Mouse (Mus musculus): Measurements from ENCODE around the gene Cnbp.

Gene Cnbp

DNA sequence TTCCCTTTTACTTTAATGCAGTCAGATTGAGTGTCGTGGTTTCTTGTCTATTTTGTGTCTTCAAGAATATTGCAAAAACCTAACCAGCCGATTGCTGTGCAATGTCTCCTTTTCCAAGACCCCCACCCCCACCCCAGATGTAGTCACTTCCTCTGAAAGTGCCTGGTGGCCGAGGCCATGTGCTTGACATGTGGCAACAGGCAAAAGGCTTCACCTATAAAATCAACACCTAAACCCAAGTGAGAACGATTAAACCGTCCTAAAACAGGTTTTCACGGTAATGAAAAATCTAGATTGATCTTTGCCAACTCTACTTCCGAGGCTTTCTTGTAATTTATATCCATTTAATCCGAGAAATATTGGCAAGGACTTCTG, 1.1 kb downstream of the Cnbp start:
- DNase-seq = no peak

DNA sequence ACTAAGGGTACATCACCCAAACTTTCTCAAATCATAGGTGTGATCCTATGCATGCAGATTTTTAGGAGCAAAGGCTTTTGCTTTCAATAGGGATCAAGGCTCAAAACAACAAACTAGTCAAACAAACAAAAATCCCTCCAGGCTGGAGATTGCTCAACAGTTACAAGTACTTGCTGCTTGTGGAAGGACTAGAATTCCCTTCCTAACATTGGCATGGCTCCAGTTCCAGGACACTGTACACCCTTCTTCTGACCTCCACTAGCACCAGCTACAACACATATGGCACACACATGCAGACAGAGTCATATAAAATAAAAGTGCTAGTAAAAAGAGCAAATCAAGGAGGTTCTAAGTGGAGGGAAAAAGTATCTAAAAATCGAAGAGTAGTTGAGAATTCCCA, 4.1 kb downstream of the Cnbp start:
- DNase-seq = no peak

DNA sequence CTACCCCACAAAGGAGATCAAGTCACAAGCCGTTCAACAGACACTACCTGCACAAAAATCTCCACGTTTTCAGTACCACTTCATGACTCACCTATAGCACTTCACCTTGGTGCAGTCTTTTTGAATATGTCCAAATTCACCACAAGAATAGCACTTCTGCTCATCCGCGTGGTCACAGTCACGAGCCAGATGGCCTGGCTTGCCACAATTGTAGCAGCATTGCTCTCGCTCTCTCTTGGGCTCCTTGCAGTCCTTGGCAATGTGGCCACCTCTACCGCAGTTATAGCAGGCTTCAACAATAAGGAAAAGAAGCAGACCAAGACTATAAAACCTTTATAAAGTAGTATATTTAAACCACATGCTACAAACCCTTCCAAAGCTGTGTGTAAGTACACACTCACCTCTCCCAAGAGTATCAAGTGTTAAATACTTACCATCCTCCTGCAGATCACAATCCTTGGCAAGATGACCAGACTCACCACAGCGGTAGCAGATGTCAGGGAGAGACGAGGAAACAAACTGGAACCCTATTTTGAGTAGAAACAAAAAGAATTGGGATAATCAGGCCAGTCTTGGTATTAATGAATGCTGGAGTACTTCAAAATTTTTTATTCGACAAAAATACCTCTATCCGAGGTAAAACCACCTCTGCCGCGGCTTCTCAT, 5.7 kb downstream of the Cnbp start:
- DNase-seq = no peak

DNA sequence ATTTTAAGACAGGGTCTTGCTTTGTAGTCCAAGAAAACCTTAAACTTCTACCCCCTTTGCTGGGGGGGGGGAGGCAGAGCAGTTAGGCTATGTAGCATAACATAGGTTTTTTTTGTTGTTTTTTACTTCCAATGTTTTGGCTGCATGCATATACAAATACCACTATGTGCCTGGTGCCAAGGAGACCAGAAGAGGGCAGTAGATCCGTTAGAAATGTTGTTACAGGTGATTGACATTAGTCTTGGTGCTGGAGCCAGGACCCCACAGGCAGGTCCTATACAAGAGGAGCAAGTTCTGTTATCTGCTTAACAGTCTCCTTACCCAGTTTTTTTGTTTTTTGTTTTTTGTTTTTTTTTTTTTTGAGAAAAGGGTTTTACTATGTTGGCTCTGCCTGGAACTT, 8.7 kb downstream of the Cnbp start:
- DNase-seq = no peak

DNA sequence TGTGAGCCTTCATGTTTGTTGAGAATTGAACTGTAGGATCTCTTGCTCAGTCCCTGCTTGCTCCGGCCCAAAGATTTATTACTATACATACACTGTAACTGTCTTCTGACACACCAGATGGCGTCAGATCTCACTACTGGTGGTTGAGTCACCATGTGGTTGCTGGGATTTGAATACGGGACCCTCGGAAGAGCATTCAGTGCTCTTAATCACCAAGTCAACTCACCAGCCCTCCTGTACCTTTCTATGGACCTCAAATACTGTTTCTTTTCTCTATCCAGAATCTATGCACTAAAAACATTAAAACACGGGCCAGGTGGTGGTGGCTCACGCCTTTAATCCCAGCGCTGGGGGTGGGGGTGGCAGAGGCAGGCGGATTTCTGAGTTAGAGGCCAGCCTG, 9.3 kb downstream of the Cnbp start:
- DNase-seq = no peak

DNA sequence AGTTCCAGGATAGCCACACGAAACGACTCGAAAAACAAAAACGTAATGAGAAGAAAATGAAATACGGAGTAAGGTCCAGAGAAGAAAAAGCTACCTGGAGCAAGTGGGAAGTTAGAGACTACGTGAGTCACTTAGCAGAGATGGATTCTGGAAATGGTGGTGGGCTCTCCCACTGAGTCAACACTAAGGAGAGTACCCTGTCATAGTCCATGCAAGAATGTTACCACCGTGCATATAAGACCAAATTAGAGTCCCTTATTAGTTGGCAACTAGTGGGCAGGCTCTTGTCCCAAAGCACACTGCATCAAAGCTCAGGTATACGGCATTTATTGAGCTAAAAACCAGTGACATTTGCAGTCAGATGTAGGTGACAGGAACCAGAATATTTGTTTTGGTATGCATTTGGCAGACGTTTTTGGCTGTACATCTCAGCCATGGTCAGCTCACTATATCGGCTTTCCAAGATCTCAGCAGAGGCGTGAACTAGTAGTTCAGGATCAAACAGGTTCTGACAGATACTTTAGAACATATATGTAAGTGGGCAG, 11.0 kb downstream of the Cnbp start:
- DNase-seq = no peak

DNA sequence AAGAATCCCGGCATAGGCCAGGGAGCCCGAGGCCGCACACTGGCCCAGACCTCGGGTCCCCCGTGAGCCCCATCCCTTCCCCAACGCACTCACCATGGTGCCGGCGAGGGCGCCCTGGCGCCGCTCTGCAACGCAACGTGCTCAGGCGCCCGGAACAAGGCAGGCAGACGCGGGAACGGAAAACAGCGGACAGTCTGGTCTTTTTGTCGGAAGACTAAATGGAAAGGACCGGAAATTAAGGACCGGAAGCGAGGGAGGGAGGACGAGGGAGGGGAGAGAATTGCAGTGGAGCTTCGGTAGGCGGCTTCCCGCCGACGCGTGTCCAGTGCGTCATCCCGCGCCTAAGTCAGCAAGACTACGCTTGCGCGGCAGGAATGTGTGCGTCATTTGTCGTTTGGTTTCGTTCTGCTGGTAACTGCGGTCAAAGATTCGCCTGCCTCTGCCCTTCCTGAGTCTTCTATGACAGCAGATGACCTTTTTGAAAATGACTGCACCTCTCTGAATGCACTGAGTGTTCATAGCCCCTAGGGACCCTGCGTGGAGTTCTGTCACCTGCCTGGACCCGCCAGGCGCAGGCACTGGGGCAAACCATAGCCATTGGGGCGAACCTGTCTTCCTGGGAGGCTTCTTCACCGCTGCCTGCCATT, 12.2 kb downstream of the Cnbp start, which contains the start of gene Isy1:
Gene Isy1, minus strand, starts transcription at position 248 of the 647 bp plus-strand sequence.
- peak; percentile 94 for DNase-seq

DNA sequence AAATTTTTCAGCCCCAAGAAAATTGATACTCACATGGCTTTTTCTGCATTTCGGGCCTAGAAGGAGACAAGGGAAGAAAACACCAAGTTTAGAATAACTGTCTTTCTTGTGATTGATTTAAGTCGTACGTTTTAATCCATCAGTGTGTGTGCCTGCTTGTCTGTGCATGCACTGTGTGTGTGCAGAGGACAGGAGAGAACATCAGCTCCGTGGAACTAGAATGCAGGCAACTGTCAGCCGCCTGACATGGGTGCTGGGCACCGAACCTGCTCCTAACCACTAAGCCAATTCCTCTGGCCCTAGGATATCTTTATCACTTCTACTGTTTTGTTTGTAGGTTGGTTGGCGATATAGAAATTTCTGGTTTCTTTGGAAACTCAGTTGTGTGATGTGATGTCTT, 15.2 kb downstream of the Cnbp start, which contains the start of gene Gm45140:
Gene Gm45140, minus strand, starts transcription at position 101 of the 400 bp plus-strand sequence.
- no peak for DNase-seq

DNA sequence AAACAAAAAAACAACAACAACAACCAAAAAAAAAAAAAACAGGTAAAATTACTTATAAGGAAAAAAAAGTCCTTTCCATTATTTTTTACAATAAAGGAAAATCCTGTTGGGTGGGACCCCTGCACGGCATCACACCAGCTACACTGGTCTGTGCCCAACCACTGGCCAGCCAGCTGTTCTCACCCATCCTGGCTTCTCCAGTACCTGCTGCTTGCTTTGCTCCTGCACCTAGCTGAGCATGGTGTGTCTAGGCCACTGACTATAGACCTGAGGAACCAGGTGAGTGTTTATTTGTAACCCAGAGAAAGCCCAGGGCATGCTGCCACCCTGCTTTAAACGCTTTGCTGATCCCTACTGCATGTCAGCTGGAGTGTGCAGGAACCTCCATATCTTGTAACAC, 30.5 kb downstream of the Cnbp start:
- DNase-seq = no peak

DNA sequence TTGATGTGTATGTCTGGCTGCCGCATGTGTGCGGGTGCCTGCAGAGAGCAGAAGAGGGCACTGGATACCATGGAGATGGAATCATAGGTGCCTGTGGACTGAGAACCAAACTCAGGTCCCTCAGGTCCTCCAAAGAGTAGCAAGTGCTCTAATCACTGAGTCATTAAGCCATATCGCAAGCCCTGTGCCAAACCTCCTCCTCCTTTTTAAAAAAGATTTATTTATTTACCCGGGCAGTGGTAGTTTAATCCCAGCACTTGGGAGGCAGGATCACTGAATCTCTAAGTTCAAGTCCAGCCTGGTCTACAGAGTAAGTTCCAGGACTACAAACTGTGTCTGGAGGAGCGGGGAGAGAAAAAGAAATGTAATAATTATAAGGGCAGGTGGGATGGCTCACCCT, 36.4 kb downstream of the Cnbp start:
- DNase-seq = no peak

DNA sequence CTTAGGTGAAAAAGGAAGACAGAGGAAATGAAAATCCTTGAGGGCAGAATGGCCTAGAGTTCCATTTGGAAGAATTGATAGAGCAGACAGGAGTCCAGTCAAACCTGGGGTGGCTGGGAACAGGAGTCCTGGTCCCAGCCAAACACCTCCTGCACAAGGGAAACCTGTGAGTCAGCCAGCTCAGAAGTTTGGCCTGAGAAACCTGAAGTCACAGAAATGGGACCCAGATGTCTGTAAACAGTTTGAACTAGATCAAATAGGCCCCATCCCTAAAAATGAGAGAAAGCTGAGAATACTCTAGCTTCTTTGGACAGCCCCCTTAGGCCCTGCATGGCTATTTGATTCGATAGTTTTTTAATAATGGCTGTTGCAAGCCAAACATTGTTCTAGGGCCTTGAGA, 38.2 kb downstream of the Cnbp start:
- DNase-seq = no peak

DNA sequence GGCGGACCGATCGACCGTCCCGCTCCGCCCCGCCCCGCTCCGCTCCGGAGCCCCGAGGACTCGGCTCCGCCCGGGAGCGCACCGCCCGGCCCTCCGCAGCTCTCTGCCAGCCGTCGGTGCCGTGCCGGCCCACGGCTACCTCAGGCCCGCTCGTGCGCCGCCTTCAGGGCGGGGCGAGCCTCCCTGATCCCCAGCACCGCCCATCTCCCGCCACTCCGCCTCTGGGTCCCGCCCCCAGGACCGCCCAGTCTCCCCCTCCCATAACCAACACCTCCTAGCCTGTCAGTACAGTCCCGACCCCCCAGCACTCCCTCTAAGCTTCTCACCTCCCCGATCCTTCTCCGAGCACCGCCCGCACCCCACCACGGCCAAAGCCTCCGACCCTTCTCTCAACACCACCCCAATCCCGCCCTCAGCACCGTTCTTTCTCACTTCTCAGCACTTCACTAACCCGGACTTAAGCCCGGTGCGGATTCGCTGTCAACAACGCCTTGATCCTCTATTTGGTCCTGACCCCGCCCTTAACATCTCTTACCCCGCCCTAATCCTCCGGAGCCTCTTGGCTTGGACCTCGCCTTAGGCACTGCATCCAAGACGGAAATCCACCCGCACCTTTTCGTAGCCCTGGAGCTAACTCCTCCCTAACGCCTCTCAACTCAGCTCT, 39.1 kb downstream of the Cnbp start, which contains the start of gene Rab43:
Gene Rab43, minus strand, starts transcription at position 490 of the 664 bp plus-strand sequence.
- peak; percentile 98 for DNase-seq

DNA sequence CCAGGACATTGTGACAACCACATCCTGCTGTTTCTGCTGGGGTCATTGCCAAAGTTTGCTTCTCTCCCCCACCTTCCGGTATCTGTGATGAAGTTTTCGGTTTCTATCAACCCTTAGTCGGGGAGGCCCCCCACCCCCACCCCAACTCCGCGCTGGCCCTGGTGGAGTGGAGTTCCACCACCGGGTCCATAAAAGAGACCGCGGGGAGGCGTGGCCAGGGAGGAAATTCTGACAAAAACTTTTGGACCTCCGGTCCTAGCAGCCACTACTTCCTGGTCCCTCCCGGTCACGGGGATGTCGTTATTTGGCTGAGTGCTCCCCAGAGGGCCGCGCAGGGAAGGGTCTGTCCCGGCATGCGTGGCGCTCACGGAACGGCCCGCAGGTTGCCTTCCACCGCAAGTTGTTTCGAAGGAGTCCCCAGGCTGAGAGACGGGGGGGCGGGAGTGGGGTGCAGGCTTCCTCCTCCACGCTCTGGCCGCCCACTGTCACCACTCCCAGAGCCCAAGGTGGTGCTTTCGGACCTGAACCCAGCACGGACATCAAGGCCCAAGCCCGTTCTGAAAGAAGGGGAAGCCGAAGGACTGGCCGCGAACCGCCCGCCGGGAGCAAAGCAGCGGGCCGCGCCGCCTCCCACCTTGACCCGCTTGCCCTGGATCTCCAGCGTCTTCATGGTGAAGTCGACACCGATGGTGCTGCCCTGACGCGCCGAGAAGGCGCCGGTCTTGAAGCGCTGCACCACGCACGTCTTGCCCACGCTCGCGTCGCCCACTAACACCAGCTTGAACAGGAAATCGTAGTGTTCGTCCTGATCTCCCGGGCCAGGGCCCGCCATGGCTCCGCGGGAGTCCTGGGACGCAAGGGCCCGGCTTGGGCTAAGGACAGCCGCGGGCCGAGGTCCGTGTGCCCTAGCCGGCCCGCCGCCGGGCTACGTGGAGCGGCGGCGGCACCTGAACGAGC, 39.9 kb downstream of the Cnbp start:
- DNase-seq = peak; percentile 80

DNA sequence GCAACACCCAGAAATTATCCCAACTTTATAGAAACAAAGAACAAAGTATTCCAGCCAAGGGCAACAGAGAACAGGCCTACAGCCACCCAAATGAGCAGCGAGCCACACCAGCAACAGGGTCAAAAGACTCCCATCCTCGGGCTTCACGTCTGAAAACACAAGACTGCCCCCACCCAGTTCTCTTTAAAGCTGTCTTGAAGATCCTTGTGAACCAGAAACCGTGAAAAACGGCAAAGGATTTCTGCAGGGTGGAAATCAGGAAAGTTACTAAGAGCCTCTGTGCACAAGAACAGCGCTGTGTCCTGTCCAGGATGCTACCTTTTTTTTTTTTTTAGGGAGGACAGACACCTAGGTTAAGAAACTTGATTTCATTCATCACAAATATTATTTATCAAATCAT, 40.6 kb downstream of the Cnbp start:
- no peak for DNase-seq

DNA sequence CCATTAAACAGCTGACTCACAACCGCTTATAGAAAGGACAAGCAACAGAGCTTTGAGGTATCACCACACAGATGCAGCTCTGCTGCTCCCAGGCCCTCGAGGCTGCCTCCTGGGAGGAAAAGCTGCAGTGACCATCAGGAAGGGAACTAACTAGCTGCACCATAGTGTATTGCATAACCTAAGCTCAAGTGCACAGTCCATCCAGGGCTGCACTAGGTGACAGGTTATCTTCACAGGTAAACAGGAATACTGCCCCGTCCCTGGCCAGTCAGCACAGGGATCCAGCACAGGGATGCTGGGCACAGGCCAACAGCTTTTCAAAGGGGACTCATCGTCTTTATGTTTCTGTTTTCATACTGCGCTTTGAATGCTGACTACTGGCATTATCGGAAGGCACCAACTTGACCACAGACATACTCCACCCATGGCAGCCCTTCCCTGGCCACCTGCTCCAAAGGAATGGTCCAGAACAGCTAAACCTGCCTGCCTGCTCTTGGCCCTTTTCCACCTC, 41.2 kb downstream of the Cnbp start:
- DNase-seq = peak; percentile 35

DNA sequence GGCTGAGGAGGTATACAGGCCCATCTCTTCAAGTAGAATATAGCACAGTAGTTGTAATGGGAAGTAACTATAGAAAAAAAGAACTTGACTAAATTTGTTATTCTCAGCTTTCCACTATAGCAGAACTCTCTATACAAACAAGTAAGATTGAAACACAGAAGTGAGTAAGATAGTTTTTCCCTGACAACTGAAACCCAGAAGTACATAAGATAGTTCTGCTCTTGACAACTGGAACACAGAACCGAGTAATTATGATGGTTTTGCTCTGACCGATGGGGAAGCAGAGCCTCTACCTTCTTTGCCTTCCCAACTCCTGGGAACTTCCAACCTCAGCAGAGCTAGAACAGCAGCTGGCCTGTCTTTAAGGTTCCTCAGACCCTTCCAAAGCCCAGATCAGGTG, 41.8 kb downstream of the Cnbp start:
- DNase-seq = no peak

DNA sequence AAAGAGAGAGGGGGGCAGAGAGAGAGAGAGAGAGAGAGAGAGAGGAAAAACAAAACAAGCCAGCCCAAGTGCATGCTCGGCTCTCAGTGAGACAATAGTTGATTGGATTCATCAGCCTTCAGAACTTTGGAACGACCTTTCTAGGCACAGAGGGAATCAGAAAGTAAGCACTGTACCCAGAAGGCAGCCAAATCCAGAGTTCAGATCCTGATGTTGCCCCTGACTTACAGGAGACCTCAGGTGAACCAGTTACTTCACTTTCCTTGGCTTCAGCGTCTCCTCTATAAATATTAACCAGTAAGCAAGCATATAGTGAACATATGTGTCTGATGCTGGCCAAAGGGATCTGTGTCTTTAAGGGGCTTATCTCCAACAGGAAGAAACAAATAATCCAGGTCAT, 42.4 kb downstream of the Cnbp start:
- DNase-seq = no peak

DNA sequence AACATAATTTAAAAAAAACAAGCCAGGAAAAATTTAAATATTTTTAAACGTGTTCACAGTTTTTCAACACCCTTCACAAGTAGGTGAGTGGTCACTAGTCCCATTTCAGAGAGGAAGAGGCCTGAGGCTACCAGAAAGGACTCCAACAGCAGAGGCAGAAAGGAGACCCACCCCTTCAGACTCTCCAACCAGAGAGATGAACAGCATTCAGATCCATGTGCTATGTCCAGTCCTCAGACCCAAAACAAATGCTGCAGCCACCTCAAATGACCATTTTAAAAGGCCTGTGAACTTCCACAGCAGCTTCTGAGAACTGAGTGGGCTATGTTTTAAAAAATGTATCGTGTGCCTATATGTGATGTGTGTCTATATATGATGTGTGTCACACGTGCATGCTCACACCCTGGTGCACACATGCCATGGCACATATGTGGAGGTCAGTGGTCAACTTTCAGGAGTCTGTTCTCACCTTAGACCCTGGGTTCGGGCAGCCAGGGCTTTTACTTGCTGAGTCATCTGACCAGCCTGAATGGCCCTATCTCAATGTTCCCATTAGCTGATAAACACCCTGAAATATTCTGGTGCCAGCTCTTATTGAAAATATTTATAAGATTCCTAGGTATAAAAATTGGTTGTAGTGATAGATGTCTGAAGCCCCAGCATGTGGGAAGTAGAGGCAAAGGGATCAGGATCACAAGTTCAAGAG, 43.0 kb downstream of the Cnbp start:
- no peak for DNase-seq

DNA sequence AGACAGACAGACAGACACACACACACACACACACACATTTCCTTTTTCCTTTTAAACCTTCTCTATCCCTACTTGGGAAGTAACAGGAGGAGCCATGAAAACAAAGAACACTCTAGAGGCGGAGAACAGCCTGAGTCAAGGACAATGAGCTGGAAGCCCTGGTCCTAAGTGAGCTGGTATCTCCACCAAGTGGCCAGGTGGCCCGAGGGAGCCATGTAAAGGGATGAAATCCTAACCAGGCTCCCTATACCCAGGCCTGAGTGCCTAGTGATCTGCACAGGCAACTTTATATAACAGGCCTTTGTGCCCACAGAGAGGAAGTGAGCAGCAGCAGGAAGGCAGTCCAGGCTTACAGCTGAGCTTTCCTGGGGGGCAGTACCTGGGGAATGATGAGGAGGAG, 44.0 kb downstream of the Cnbp start:
- no peak for DNase-seq

DNA sequence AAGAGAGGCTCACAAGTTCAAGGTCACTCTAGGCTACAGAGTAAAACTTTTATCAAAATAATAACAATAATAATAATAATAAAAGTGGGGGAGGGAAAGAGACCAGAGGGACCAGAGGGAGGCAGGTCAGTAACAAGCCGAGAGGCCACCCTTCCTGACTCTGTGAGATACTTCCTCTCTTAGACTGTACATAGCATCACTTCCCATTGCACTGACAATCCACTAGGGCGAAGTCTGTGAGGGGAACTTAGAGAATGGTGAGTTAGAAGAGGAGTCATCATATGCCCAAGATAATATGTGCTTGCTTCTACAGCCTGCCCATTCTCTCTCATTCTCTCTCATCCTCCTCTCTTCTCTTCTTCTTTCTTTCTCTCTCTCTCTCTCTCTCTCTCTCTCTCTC, 44.9 kb downstream of the Cnbp start:
- DNase-seq = no peak

DNA sequence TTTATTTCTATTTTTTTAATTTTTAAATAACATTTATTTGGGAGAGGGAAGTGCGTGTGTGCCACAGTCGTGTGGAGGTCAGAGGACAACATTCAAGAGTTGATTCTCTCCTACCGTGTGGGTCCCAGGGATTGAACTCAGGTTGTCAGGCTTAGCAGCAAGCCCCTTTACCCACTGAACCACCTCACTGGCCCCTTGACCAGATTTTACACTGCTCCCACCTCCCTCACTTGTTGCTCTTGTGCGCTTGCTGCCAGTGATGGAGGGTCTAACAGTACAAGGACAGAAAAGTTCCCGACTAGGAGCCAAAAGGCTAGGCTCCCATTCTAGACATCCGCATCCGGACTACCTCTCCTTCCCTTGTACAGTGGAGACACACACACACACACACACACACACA, 45.5 kb downstream of the Cnbp start:
- DNase-seq = no peak

DNA sequence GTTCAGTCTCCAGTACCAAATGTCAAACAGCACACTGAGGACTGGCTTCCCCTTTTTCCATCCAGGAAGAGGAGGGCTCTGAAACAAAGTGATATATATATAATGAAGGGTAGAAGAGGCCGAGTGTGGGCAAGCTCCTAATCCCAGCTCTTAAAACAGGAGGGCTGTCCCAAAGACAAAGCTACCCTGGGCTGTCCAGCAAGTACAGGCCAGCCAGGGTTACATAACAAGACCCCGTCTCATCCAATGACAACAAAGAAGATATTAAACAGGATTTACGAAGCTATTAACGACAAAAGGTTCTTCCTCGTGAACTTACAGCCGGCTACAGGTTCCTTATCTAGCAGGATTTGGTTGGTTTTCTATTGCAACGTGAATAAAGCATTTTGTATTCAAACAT, 46.0 kb downstream of the Cnbp start:
- DNase-seq = no peak
